ENCODE assay signal across 18 mouse cellular contexts in genomic region chr10:21899397-21899796, GRCm38 (mm10). TPM values are rescaled to one million over a fixed set of nuclear protein-coding genes. Genes with fewer than 3 reads are reported as not detected.
A peak's percentile ranks its signal among the peaks of the same experiment; 100 is the strongest.
DNase-seq lines count a peak whose midpoint lies in the region; ATAC-seq lines count a peak whose summit lies in the region.
"Had no signal": no experiment of that assay in that cellular context is flagged by ENCODE, and none has a peak within 500 bp of the region (broad histone marks: within the 10 kb centered on the region; RNA-seq: fewer than 3 reads in every experiment).

No protein-coding gene starts in this region.

- DNase-seq in cerebellum, postnatal 4 days (ENCODE audit: low spot score in 2 of 2) = no peak
- peak; percentile 73 to 74 for DNase-seq in cerebellum, adult 18-20 months
- DNase-seq in cerebellum, adult 9-11 months = peak; percentile 77
- peak; percentile 68 to 75 for DNase-seq in cerebellum, postnatal 36 days
- DNase-seq in embryo, embryonic 10 days (ENCODE audit: low spot score) = no peak
- DNase-seq: adrenal gland, postnatal 14 days; B cell, adult 2 months; embryo, embryonic 11 days; gastrocnemius, postnatal 14 days; heart, postnatal 36 days; kidney, adult 9 months had no signal

- ATAC-seq in cerebellum, adult (ENCODE audit: insufficient number of reproducible peaks, low FRiP score, low TSS enrichment) = peak; percentile 57; the same call in 1 of the 2 replicates
- no peak for ATAC-seq in megakaryocyte-erythroid progenitor cell, adult 5-6 weeks (replicated peaks; ENCODE audit: low FRiP score, low TSS enrichment, poor library complexity, severe bottlenecking)
- no peak for ATAC-seq in erythroblast, adult 5-6 weeks (replicated peaks; ENCODE audit: low FRiP score, poor library complexity, severe bottlenecking)
- ATAC-seq: CD4-positive, CD25-positive, alpha-beta regulatory T cell, adult 4 months; forebrain, embryonic 16.5 days; inflammation-experienced regulatory T-cells, adult 6 months; intestine, postnatal 0 days had no signal

RNA-seq across cellular contexts. Expression of gene Sgk1, which starts 17.4 kb away (rescaled TPM):
- 1.1 and 9.7 TPM in 2 replicates for total RNA-seq in megakaryocyte-erythroid progenitor cell, adult 5-6 weeks (2014; fragmentation: Nextera tagmentation)
- 5.5 and 8.1 TPM in 2 replicates for total RNA-seq in megakaryocyte-erythroid progenitor cell, adult 5-6 weeks (2017)
- total RNA-seq in erythroblast, adult 5-6 weeks (2015; ENCODE audit: low replicate concordance) = 2.1 and 6.9 TPM in 2 replicates
- 5.3 and 7.2 TPM in 2 replicates for total RNA-seq in erythroblast, adult 5-6 weeks (2017; ENCODE audit: low replicate concordance)

Comparison
In these comparisons a context has a peak if more than half of its experiments do, and no peak if none do; other contexts are left out.
1. DNase-seq: peak in cerebellum, adult 18-20 months (2 of 2), cerebellum, adult 9-11 months (single experiment) and cerebellum, postnatal 36 days (2 of 2); none in cerebellum, postnatal 4 days (0 of 2) and embryo, embryonic 10 days (single experiment).